Mouse (Mus musculus): ENCODE measurements around the gene Olfr681. TPM values are rescaled to one million over a fixed set of nuclear protein-coding genes. Genes with fewer than 3 reads are reported as not detected.
"Not testable (repeated sequence)": the region's sequence is repeated elsewhere in the genome, so short reads cannot be mapped to it uniquely, and the experiment has no call there.

The Olfr681 gene
- not detected in 2 replicates for polyA plus RNA-seq (2012)

GRCm38 (mm10) chr7:105116536-105116935 is at the start of gene Olfr681:
Gene Olfr681 (plus strand): TSS chr7:105116836.
- no peak for TF ChIP-seq GATA1 (IDR thresholded peaks at IDR 0.05; ENCODE audit: low read length)

DNA sequence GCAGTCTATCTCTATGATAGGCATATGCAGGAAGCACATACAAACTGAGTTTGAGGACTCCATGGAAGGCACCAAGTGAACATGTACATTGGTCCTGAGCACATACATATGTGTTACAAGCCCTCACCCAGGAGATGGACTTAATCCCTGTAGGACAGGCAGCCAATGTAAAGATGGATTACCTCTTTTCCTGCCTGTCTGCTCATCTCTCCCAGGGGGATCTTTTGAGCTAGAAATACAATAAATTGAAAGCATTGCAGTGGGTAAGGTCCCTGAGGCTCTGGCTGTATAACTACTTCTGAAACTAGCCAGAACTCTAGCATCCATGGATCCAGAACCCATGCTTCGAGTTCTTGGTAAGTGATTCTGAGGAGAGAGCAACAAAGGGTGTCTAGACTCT is 35.7 kb upstream of the Olfr681 start, which contains the start of gene Olfr679:
Gene Olfr679 (plus strand): TSS at position 301 of the 400 bp plus-strand sequence.
- no peak for TF ChIP-seq GATA1 (IDR thresholded peaks at IDR 0.05; ENCODE audit: low read length)

- TF ChIP-seq GATA1 (IDR thresholded peaks at IDR 0.05; ENCODE audit: low read length): not testable (repeated sequence)
These were observed 23.9 kb upstream of the Olfr681 start, which contains the start of gene Olfr680-ps1 for GRCm38 (mm10) chr7:105092717-105093116. Gene Olfr680-ps1 (minus strand): TSS chr7:105092817.

DNA sequence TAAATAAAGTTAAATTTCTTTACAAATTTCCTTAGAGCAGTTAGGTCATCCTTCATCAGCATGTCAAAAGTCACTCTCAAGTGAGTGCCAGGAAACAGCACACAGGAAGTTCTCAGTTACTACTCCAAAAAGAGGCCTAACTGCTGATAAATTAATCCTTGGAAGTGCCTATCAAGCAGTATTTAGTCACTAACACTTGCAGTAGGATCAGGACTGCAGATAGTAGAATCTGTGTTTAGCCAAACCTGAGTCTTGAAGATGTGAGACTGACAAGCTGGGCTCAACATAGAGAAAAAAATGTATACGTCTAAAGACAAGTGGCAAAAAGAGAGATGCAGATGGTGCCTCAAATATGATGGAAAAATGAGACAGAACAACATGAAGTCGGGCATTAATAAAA is 24.6 kb downstream of the Olfr681 start:
- TF ChIP-seq GATA1 (IDR thresholded peaks at IDR 0.05; ENCODE audit: low read length): no peak

GRCm38 (mm10) chr7:105146912-105147311 is 30.3 kb downstream of the Olfr681 start, which contains the start of gene Olfr683:
Gene Olfr683 (minus strand): TSS chr7:105147012.
- TF ChIP-seq GATA1 (IDR thresholded peaks at IDR 0.05; ENCODE audit: low read length): no peak

- no peak for TF ChIP-seq GATA1 (IDR thresholded peaks at IDR 0.05; ENCODE audit: low read length)
These were observed 46.9 kb downstream of the Olfr681 start, which contains the start of gene Olfr684 for GRCm38 (mm10) chr7:105163553-105163952. Gene Olfr684 (minus strand): TSS chr7:105163653.

GRCm38 (mm10) chr7:105170773-105171172 is 54.1 kb downstream of the Olfr681 start:
- TF ChIP-seq GATA1 (IDR thresholded peaks at IDR 0.05; ENCODE audit: low read length): no peak

Other genes starting within 250 kb of the Olfr681 start
- not detected in 2 replicates for gene Olfr665, start 238.8 kb upstream of the Olfr681 start, polyA plus RNA-seq (2012)
- gene Olfr666, start 220.9 kb upstream of the Olfr681 start, polyA plus RNA-seq (2012): not detected in 2 replicates
- gene Olfr667, start 195.4 kb upstream of the Olfr681 start, polyA plus RNA-seq (2012): not detected in 2 replicates
- gene Olfr668, start 188.8 kb upstream of the Olfr681 start, polyA plus RNA-seq (2012): not detected in 2 replicates
- not detected in 2 replicates for gene Olfr669, start 182.6 kb upstream of the Olfr681 start, polyA plus RNA-seq (2012)
- gene Olfr670, start 154.2 kb upstream of the Olfr681 start, polyA plus RNA-seq (2012): not detected in 2 replicates
- not detected in 2 replicates for gene Olfr671, start 137.7 kb upstream of the Olfr681 start, polyA plus RNA-seq (2012)
- gene Olfr672, start 114.8 kb upstream of the Olfr681 start, polyA plus RNA-seq (2012): not detected in 2 replicates
- not detected in 2 replicates for gene Olfr675, start 88.4 kb upstream of the Olfr681 start, polyA plus RNA-seq (2012)
- not detected in 2 replicates for gene Olfr676, start 84.1 kb upstream of the Olfr681 start, polyA plus RNA-seq (2012)
- not detected in 2 replicates for gene Olfr677, start 65.5 kb upstream of the Olfr681 start, polyA plus RNA-seq (2012)
- not detected in 2 replicates for gene Olfr678, start 52.4 kb upstream of the Olfr681 start, polyA plus RNA-seq (2012)
- gene Olfr679, start 35.6 kb upstream of the Olfr681 start, polyA plus RNA-seq (2012): not detected in 2 replicates
- not detected in 2 replicates for gene Olfr680-ps1, start 24.0 kb upstream of the Olfr681 start, polyA plus RNA-seq (2012)
- gene Olfr683, start 30.2 kb downstream of the Olfr681 start, polyA plus RNA-seq (2012): not detected in 2 replicates
- not detected in 2 replicates for gene Olfr684, start 46.8 kb downstream of the Olfr681 start, polyA plus RNA-seq (2012)
- not detected in 2 replicates for gene Olfr685, start 69.2 kb downstream of the Olfr681 start, polyA plus RNA-seq (2012)
- gene Olfr686, start 90.6 kb downstream of the Olfr681 start, polyA plus RNA-seq (2012): not detected in 2 replicates
- not detected in 2 replicates for gene Olfr688, start 171.3 kb downstream of the Olfr681 start, polyA plus RNA-seq (2012)
- gene Olfr689, start 194.3 kb downstream of the Olfr681 start, polyA plus RNA-seq (2012): not detected in 2 replicates
- gene Olfr690, start 217.3 kb downstream of the Olfr681 start, polyA plus RNA-seq (2012): not detected in 2 replicates
- not detected in 2 replicates for gene Olfr691, start 225.4 kb downstream of the Olfr681 start, polyA plus RNA-seq (2012)

Data from G1E-ER4 (cell line).